Mouse (Mus musculus): ENCODE data around the gene Farp1. TPM values are rescaled to one million over a fixed set of nuclear protein-coding genes. Genes with fewer than 3 reads are reported as not detected.

Gene Farp1
- polyA plus RNA-seq, 1 experiment from 2014 or later = 23.8 TPM

DNA sequence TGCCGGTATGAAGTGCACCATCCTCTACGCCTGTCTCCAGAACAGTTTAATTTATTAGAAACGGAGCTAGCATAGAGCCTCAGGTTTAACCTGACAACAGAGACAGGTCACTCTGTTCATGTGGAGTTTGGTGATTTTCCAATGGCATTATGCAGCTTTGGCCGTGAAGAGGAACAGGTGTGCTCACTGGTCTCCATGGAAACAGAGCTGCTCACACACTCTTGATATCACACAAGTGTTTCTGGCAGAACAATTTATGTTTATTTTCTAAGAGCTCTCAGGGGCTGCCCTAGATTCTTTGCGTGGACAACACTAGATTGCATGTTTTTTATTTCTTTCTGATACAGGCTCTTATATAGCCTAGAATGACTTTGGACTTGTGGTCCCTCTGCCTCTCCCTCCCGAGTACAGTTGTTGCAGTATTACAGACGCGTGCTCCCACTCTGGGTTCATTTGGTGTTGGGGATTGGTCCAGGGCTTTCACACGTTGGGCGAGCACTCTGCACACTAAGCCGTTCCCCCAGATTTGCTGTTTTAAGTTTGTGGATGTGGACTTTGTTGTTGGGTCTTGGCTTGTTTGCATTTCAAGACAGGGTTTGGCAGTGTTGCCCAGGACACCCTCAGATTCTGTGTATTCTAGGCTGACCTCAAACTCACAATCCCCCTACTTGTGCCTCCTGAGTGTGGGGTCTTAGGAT lies 113.2 kb downstream of the Farp1 start:
- Histone ChIP-seq H3K4me2 (ENCODE audit: low read depth) (no peak overlapping the region), H3K27me3 (ENCODE audit: control insufficient read depth, insufficient read depth, low read length) (no peaks in the 10 kb centered on the region), H3K4me1 (ENCODE audit: control insufficient read depth, insufficient read depth, low read length) (no peaks in the 10 kb centered on the region), H3K9ac (ENCODE audit: low read length) (no peak overlapping the region), H3K36me3 (ENCODE audit: control insufficient read depth, insufficient read depth, low read length) (no peaks in the 10 kb centered on the region), H3K9me3 (ENCODE audit: control insufficient read depth, low read length) (no peaks in the 10 kb centered on the region), H3K27ac (ENCODE audit: low read depth, low read length) (no peak overlapping the region), H3K4me3 (ENCODE audit: low read depth, low read length) (no peak overlapping the region)
- DNase-seq (ENCODE audit: low spot score) = no peak
- WGBS = 89% methylated on average over 11 of the region's 11 CpGs
- no peak for ATAC-seq (ENCODE audit: insufficient read depth, low FRiP score, low TSS enrichment)

DNA sequence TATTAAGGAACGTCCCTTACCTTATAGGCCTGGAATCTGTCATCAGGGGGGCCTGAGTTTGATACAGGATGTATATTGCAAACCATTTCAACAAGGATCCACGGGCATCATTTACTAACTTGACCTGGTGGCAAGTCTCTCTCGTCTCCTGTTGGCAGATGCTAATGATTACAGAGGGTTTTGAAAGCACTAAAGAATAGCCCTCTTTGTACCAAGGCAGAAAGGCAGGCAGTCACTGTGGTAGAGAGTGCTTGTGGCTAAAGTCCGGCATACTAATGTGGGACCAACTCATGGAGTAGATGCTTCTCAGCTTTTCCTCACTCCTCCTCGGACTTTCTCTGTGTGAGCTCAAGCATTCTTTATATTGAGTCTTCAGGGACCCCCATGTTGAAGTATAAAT lies 115.0 kb downstream of the Farp1 start:
- 64% methylated on average over 5 of the region's 5 CpGs for WGBS
- H3K4me2 ChIP-seq (ENCODE audit: low read depth) = no peak overlapping the region
- no peak overlapping the region for H3K9ac ChIP-seq (ENCODE audit: low read length)
- H3K27me3 ChIP-seq (ENCODE audit: control insufficient read depth, insufficient read depth, low read length) = no peaks in the 10 kb centered on the region
- no peaks in the 10 kb centered on the region for H3K9me3 ChIP-seq (ENCODE audit: control insufficient read depth, low read length)
- no peaks in the 10 kb centered on the region for H3K36me3 ChIP-seq (ENCODE audit: control insufficient read depth, insufficient read depth, low read length)
- ATAC-seq (ENCODE audit: insufficient read depth, low FRiP score, low TSS enrichment) (no peak), DNase-seq (ENCODE audit: low spot score) (no peak)
- no peaks in the 10 kb centered on the region for H3K4me1 ChIP-seq (ENCODE audit: control insufficient read depth, insufficient read depth, low read length)
- no peak overlapping the region for H3K27ac ChIP-seq (ENCODE audit: low read depth, low read length)
- H3K4me3 ChIP-seq (ENCODE audit: low read depth, low read length) = no peak overlapping the region

GRCm38 (mm10) chr14:121151837-121152236 lies 116.8 kb downstream of the Farp1 start:
- Histone ChIP-seq H3K27me3 (ENCODE audit: control insufficient read depth, insufficient read depth, low read length) (no peaks in the 10 kb centered on the region), H3K4me2 (ENCODE audit: low read depth) (no peak overlapping the region), H3K27ac (ENCODE audit: low read depth, low read length) (no peak overlapping the region), H3K9ac (ENCODE audit: low read length) (no peak overlapping the region), H3K9me3 (ENCODE audit: control insufficient read depth, low read length) (no peaks in the 10 kb centered on the region), H3K4me3 (ENCODE audit: low read depth, low read length) (no peak overlapping the region), H3K36me3 (ENCODE audit: control insufficient read depth, insufficient read depth, low read length) (no peaks in the 10 kb centered on the region), H3K4me1 (ENCODE audit: control insufficient read depth, insufficient read depth, low read length) (no peaks in the 10 kb centered on the region)
- DNase-seq (ENCODE audit: low spot score) = no peak
- ATAC-seq (ENCODE audit: insufficient read depth, low FRiP score, low TSS enrichment) = no peak
- WGBS = 89% methylated on average over 10 of the region's 10 CpGs

DNA sequence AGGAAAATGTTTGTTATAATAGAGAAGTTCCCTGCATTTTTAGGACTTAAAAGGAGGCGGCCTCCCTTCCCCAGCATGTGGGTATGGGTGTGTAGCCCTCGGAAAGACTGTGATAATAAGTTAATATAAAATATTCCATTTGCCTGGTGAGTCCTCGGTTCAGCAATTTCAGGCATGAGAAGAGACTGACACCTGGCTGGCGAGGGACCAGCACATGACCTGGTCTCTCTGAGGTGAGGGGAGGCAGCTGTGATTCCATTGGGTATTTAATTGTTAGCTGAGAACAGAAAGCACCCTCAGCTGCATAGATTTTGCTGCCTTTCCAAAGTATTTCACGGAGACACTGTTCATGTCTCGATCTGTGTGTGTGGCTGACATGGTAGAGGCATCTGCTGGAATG lies 117.8 kb downstream of the Farp1 start:
- ATAC-seq (ENCODE audit: insufficient read depth, low FRiP score, low TSS enrichment) = no peak
- Histone ChIP-seq H3K4me3 (ENCODE audit: low read depth, low read length) (no peak overlapping the region), H3K27ac (ENCODE audit: low read depth, low read length) (no peak overlapping the region), H3K9me3 (ENCODE audit: control insufficient read depth, low read length) (no peaks in the 10 kb centered on the region), H3K9ac (ENCODE audit: low read length) (no peak overlapping the region), H3K4me1 (ENCODE audit: control insufficient read depth, insufficient read depth, low read length) (no peaks in the 10 kb centered on the region), H3K27me3 (ENCODE audit: control insufficient read depth, insufficient read depth, low read length) (no peaks in the 10 kb centered on the region), H3K4me2 (ENCODE audit: low read depth) (no peak overlapping the region), H3K36me3 (ENCODE audit: control insufficient read depth, insufficient read depth, low read length) (no peaks in the 10 kb centered on the region)
- no peak for DNase-seq (ENCODE audit: low spot score)
- 82% methylated on average over 6 of the region's 6 CpGs for WGBS

DNA sequence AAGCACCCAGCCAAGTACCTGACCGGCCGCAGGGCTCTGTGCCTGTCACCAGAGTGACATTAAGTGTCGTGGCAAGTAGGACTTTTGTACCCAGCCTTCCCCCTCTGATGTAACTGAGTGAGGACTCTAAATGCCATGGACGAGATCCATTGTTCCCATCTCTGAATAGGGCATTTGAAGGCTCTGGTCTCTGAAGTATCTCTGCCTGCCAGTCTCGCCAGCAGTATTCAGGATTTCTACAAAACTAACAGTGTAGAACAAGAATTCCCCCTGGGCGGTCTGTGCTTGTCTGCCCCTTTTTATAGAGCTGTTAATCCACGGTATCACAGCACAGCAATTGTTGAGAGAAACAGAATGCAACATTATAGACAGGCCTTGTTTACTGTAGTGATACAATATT lies 118.3 kb downstream of the Farp1 start:
- ATAC-seq (ENCODE audit: insufficient read depth, low FRiP score, low TSS enrichment) = no peak
- no peak overlapping the region for H3K4me2 ChIP-seq (ENCODE audit: low read depth)
- 43% methylated on average over 7 of the region's 7 CpGs for WGBS
- H3K9me3 ChIP-seq (ENCODE audit: control insufficient read depth, low read length) = no peaks in the 10 kb centered on the region
- no peak overlapping the region for H3K27ac ChIP-seq (ENCODE audit: low read depth, low read length)
- no peaks in the 10 kb centered on the region for H3K36me3 ChIP-seq (ENCODE audit: control insufficient read depth, insufficient read depth, low read length)
- no peaks in the 10 kb centered on the region for H3K4me1 ChIP-seq (ENCODE audit: control insufficient read depth, insufficient read depth, low read length)
- no peaks in the 10 kb centered on the region for H3K27me3 ChIP-seq (ENCODE audit: control insufficient read depth, insufficient read depth, low read length)
- H3K9ac ChIP-seq (ENCODE audit: low read length) = no peak overlapping the region
- H3K4me3 ChIP-seq (ENCODE audit: low read depth, low read length) = no peak overlapping the region
- no peak for DNase-seq (ENCODE audit: low spot score)

- no peaks in the 10 kb centered on the region for H3K4me1 ChIP-seq (ENCODE audit: control insufficient read depth, insufficient read depth, low read length)
- H3K4me2 ChIP-seq (ENCODE audit: low read depth) = no peak overlapping the region
- WGBS = 82% methylated on average over 4 of the region's 4 CpGs
- ATAC-seq (ENCODE audit: insufficient read depth, low FRiP score, low TSS enrichment) = no peak
- H3K9me3 ChIP-seq (ENCODE audit: control insufficient read depth, low read length) = no peaks in the 10 kb centered on the region
- no peak overlapping the region for H3K4me3 ChIP-seq (ENCODE audit: low read depth, low read length)
- H3K27me3 ChIP-seq (ENCODE audit: control insufficient read depth, insufficient read depth, low read length) = no peaks in the 10 kb centered on the region
- no peak for DNase-seq (ENCODE audit: low spot score)
- no peak overlapping the region for H3K27ac ChIP-seq (ENCODE audit: low read depth, low read length)
- no peak overlapping the region for H3K9ac ChIP-seq (ENCODE audit: low read length)
- no peaks in the 10 kb centered on the region for H3K36me3 ChIP-seq (ENCODE audit: control insufficient read depth, insufficient read depth, low read length)
These were observed 120.2 kb downstream of the Farp1 start for GRCm38 (mm10) chr14:121155173-121155572.

- DNase-seq (ENCODE audit: low spot score) = no peak
- H3K4me2 ChIP-seq (ENCODE audit: low read depth) = no peak overlapping the region
- 78% methylated on average over 2 of the region's 2 CpGs for WGBS
- no peak overlapping the region for H3K9ac ChIP-seq (ENCODE audit: low read length)
- H3K9me3 ChIP-seq (ENCODE audit: control insufficient read depth, low read length) = no peaks in the 10 kb centered on the region
- no peaks in the 10 kb centered on the region for H3K27me3 ChIP-seq (ENCODE audit: control insufficient read depth, insufficient read depth, low read length)
- no peaks in the 10 kb centered on the region for H3K4me1 ChIP-seq (ENCODE audit: control insufficient read depth, insufficient read depth, low read length)
- ATAC-seq (ENCODE audit: insufficient read depth, low FRiP score, low TSS enrichment) = no peak
- no peak overlapping the region for H3K27ac ChIP-seq (ENCODE audit: low read depth, low read length)
- H3K4me3 ChIP-seq (ENCODE audit: low read depth, low read length) = no peak overlapping the region
- no peaks in the 10 kb centered on the region for H3K36me3 ChIP-seq (ENCODE audit: control insufficient read depth, insufficient read depth, low read length)
These were observed 123.6 kb downstream of the Farp1 start for GRCm38 (mm10) chr14:121158616-121159015.

GRCm38 (mm10) chr14:121162822-121163221 lies 127.8 kb downstream of the Farp1 start:
- Histone ChIP-seq H3K9ac (ENCODE audit: low read length) (no peak overlapping the region), H3K27me3 (ENCODE audit: control insufficient read depth, insufficient read depth, low read length) (no peaks in the 10 kb centered on the region), H3K9me3 (ENCODE audit: control insufficient read depth, low read length) (no peaks in the 10 kb centered on the region), H3K4me2 (ENCODE audit: low read depth) (no peak overlapping the region), H3K27ac (ENCODE audit: low read depth, low read length) (no peak overlapping the region), H3K4me1 (ENCODE audit: control insufficient read depth, insufficient read depth, low read length) (no peaks in the 10 kb centered on the region), H3K4me3 (ENCODE audit: low read depth, low read length) (no peak overlapping the region), H3K36me3 (ENCODE audit: control insufficient read depth, insufficient read depth, low read length) (no peaks in the 10 kb centered on the region)
- DNase-seq (ENCODE audit: low spot score) (no peak), ATAC-seq (ENCODE audit: insufficient read depth, low FRiP score, low TSS enrichment) (no peak)
- WGBS = 93% methylated on average over 2 of the region's 2 CpGs

GRCm38 (mm10) chr14:121164866-121165265 lies 129.9 kb downstream of the Farp1 start:
- no peak overlapping the region for H3K9ac ChIP-seq (ENCODE audit: low read length)
- H3K4me2 ChIP-seq (ENCODE audit: low read depth) = no peak overlapping the region
- DNase-seq (ENCODE audit: low spot score) = no peak
- 93% methylated on average over 1 of the region's 1 CpGs for WGBS
- H3K4me3 ChIP-seq (ENCODE audit: low read depth, low read length) = no peak overlapping the region
- no peaks in the 10 kb centered on the region for H3K4me1 ChIP-seq (ENCODE audit: control insufficient read depth, insufficient read depth, low read length)
- no peaks in the 10 kb centered on the region for H3K36me3 ChIP-seq (ENCODE audit: control insufficient read depth, insufficient read depth, low read length)
- H3K27me3 ChIP-seq (ENCODE audit: control insufficient read depth, insufficient read depth, low read length) = no peaks in the 10 kb centered on the region
- no peaks in the 10 kb centered on the region for H3K9me3 ChIP-seq (ENCODE audit: control insufficient read depth, low read length)
- ATAC-seq (ENCODE audit: insufficient read depth, low FRiP score, low TSS enrichment) = no peak
- no peak overlapping the region for H3K27ac ChIP-seq (ENCODE audit: low read depth, low read length)
